Mouse (Mus musculus) stomach, embryonic 16.5 days (tissue): ENCODE measurements around the gene Tgfbi. TPM values are rescaled to one million over a fixed set of nuclear protein-coding genes. Genes with fewer than 3 reads are reported as not detected.

Source experiments
- ATAC-seq: fragments of 200-750 bp; cut with Nextera tagmentation; 2 replicates; pipeline ENCODE4 v1.8.0; 2017; ENCODE audit warnings: moderate number of reproducible peaks, moderate TSS enrichment; ENCODE audit not compliant: insufficient read depth, low FRiP score
- H3K27ac ChIP-seq: fragments of 300-500 bp; sonication (generic); 2 replicates; pipeline ENCODE4 v1.5.1; 2014; ENCODE audit warnings: low read length
- H3K27me3 ChIP-seq: fragments of 300-500 bp; sonication (generic); 2 replicates; pipeline ENCODE4 v1.6.1; 2014; ENCODE audit warnings: low read length, control low read depth, mixed read lengths; ENCODE audit not compliant: control insufficient read depth, insufficient read depth
- H3K36me3 ChIP-seq: fragments of 300-500 bp; sonication (generic); 2 replicates; pipeline ENCODE4 v1.6.1; 2014; ENCODE audit warnings: low read length; ENCODE audit not compliant: control insufficient read depth, insufficient read depth
- H3K4me1 ChIP-seq: fragments of 300-500 bp; sonication (generic); 2 replicates; pipeline ENCODE4 v1.6.1; 2014; ENCODE audit warnings: low read length, control low read depth, mixed read lengths; ENCODE audit not compliant: control insufficient read depth, insufficient read depth
- H3K4me2 ChIP-seq: fragments of 300-500 bp; sonication (generic); 2 replicates; pipeline ENCODE4 v1.6.1; 2014; ENCODE audit warnings: low read depth, low read length, mixed read lengths
- H3K4me3 ChIP-seq: fragments of 300-500 bp; sonication (generic); replicated peaks from 2 replicates; pipeline ENCODE4 v1.5.1; 2014; ENCODE audit warnings: mild to moderate bottlenecking, low read length
- H3K9ac ChIP-seq: fragments of 300-500 bp; sonication (generic); 2 replicates; pipeline ENCODE4 v1.6.1; 2014; ENCODE audit warnings: low read length
- H3K9me3 ChIP-seq: fragments of 300-500 bp; sonication (generic); replicated peaks from 2 replicates; pipeline ENCODE4 v1.6.1; 2016; ENCODE audit warnings: low read length, control low read depth; ENCODE audit not compliant: control insufficient read depth
- WGBS: fragments of 180-500 bp; shearing (Covaris S2); extraction: QIAGEN DNeasy Blood & Tissue Kit; methylation state at CpG from one replicate; pipeline ENCODE4 v1.1.7; 2014; 5-methylcytosine and 5-hydroxymethylcytosine counted together
- polyA plus RNA-seq: library from polyadenylated mRNA; unstranded; fragments of >200 nt; fragmentation: Nextera tagmentation; extraction: Ambion mirVana; gene quantifications from 2 replicates; pipeline ENCODE4 v1.2.1, GENCODE M21; 2015

Gene Tgfbi
- polyA plus RNA-seq, 1 experiment from 2014 or later: 180 TPM

- no peak overlapping the region for H3K4me3 ChIP-seq
- H3K4me1 ChIP-seq: peaks cover 41% of the 10 kb centered on the region
- 0 out of 2 replicates have a peak overlapping the region, but pooled peaks have one; percentile 7 for H3K9ac ChIP-seq
These were observed 25.6 kb downstream of the Tgfbi start for GRCm38 (mm10) chr13:56634920-56635319.

GRCm38 (mm10) chr13:56637027-56637426, 27.7 kb downstream of the Tgfbi start:
- H3K36me3 ChIP-seq: no peaks in the 10 kb centered on the region
- H3K4me1 ChIP-seq: peaks cover 30% of the 10 kb centered on the region

More at GRCm38 (mm10) chr13:56634920-56635319, 25.6 kb downstream of the Tgfbi start:
- peak; percentile 85 for ATAC-seq
- Histone ChIP-seq H3K36me3 (no peaks in the 10 kb centered on the region), H3K27me3 (no peaks in the 10 kb centered on the region), H3K27ac (peak overlapping the region; percentile 92), H3K9me3 (no peaks in the 10 kb centered on the region), H3K4me2 (peak overlapping the region; percentile 3; the same call in 1 of the 2 replicates)
- 8% methylated on average over 7 of the region's 7 CpGs for WGBS

DNA sequence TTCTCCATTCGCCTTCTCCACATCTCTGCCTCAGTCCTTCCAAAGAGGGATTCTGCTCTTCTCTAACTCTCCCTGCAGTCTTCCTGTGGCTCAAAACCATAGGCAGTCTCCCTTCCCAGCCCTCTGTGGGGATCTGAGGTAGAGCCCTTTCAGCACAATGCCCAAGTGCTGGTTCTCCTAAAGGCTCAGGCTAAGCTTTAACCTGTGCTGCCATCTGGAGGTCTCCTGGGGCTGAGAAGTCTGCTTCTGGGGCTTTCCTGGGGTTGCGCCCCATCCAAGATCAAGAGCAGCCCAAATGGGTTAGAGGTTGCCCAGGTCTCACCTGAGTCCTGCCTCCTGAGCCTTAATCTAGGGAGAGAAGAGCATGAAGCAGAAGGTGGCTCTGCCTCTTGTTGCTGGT, 32.4 kb downstream of the Tgfbi start:
- Histone ChIP-seq H3K4me2 (no peak overlapping the region), H3K9me3 (no peaks in the 10 kb centered on the region), H3K4me1 (0 out of 2 replicates have a peak, but pooled peaks cover 5% of the 10 kb centered on the region), H3K27ac (no peak overlapping the region), H3K27me3 (no peaks in the 10 kb centered on the region), H3K9ac (no peak overlapping the region), H3K4me3 (no peak overlapping the region), H3K36me3 (no peaks in the 10 kb centered on the region)
- WGBS: 88% methylated on average over 2 of the region's 2 CpGs
- ATAC-seq: no peak

More at GRCm38 (mm10) chr13:56637027-56637426, 27.7 kb downstream of the Tgfbi start:
- no peak overlapping the region for H3K9ac ChIP-seq
- ATAC-seq: no peak
- no peaks in the 10 kb centered on the region for H3K27me3 ChIP-seq
- H3K4me3 ChIP-seq: no peak overlapping the region
- no peak overlapping the region for H3K27ac ChIP-seq
- no peaks in the 10 kb centered on the region for H3K9me3 ChIP-seq
- no peak overlapping the region for H3K4me2 ChIP-seq
- 90% methylated on average over 8 of the region's 8 CpGs for WGBS

DNA sequence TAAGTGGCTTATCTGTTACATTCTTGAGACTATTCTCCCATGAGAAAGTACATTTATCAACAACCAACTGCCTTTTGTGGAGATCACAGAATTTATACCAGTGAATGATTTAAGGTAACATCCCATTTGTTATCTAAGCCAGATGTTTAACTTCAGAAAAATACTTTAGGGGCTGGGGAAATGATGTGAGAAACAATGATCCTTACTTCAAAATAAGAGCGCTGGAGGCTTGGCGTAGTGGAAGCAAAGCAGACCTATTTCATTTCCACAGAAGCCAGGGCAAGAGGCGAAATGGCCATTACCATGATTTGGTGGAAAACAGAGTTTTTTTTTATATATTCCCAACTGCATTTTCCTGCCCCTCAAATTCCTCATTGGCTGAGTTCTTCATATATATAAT, 34.7 kb downstream of the Tgfbi start:
- WGBS: 49% methylated on average over 3 of the region's 3 CpGs
- no peak for ATAC-seq
- Histone ChIP-seq H3K4me3 (no peak overlapping the region), H3K4me2 (no peak overlapping the region), H3K27me3 (no peaks in the 10 kb centered on the region), H3K4me1 (peaks cover 17% of the 10 kb centered on the region), H3K9ac (no peak overlapping the region), H3K27ac (no peak overlapping the region), H3K36me3 (no peaks in the 10 kb centered on the region), H3K9me3 (no peaks in the 10 kb centered on the region)

DNA sequence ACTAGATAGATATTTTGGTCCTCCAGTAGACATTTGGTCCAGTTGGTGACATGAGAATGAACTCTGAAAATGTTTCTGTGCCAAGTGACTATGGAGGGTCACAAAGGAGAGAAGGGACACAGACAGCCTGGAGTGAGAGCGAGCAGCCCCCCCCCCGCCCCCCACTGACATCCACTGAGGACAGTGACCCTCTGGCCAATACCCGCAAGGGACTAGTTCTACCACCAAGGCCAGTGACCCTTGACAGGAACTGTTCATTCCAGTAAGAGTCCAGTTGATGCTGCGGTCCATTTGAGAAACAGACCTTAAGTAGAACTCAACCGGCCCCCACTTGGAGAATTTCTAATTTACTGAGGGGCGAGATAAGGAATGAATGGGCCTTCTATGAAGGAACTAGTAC, 36.4 kb downstream of the Tgfbi start:
- H3K9ac ChIP-seq: no peak overlapping the region
- no peak overlapping the region for H3K27ac ChIP-seq
- no peaks in the 10 kb centered on the region for H3K36me3 ChIP-seq
- WGBS: 77% methylated on average over 6 of the region's 6 CpGs
- no peaks in the 10 kb centered on the region for H3K27me3 ChIP-seq
- H3K4me3 ChIP-seq: no peak overlapping the region
- H3K4me1 ChIP-seq: peaks cover 17% of the 10 kb centered on the region
- H3K9me3 ChIP-seq: no peaks in the 10 kb centered on the region
- H3K4me2 ChIP-seq: no peak overlapping the region
- no peak for ATAC-seq

DNA sequence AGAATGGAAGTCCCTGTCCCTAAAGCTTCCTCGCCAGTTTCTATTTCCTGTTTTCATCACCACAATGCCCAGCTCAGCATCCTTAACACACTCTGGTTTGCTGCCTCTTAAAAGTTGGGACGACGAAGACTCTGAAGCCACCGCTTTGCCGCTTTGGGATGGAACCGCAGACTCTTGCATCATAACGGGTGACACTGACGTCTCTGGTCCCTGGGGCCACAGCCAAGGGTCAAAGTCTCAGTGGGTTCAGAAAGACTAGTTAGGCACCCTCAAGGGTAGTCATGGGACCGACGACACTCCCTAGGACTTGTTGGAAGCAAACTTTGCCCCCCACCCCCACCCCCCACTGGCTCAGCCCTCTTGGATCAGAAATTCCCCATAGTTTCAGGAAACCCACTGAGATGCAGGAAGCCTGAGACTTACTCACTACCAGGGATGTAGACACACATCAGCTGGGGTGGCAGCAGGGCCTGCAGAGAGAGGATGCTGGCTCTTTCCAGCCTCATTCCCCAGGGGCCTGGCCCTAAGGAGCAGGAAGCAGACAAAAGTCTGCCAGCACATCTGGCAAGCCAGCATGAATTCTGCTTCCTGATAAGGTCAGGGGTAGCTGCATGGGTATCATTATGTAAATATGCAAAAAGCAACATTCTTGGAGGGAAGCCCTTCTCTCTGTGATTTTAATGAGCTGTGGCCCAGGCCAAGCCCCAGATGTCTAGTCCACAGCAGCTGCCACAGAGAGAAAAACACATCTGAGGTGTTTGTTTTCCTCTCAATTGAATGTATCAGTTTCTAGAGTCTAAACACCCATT, 38.5 kb downstream of the Tgfbi start:
- H3K27ac ChIP-seq: peak overlapping the region; percentile 65
- no peak overlapping the region for H3K4me3 ChIP-seq
- H3K4me2 ChIP-seq: no peak overlapping the region
- no peaks in the 10 kb centered on the region for H3K9me3 ChIP-seq
- H3K27me3 ChIP-seq: no peaks in the 10 kb centered on the region
- H3K36me3 ChIP-seq: no peaks in the 10 kb centered on the region
- no peak overlapping the region for H3K9ac ChIP-seq
- 69% methylated on average over 10 of the region's 10 CpGs for WGBS
- peak; percentile 31; the same call in 1 of the 2 replicates for ATAC-seq
- H3K4me1 ChIP-seq: peaks cover 24% of the 10 kb centered on the region

DNA sequence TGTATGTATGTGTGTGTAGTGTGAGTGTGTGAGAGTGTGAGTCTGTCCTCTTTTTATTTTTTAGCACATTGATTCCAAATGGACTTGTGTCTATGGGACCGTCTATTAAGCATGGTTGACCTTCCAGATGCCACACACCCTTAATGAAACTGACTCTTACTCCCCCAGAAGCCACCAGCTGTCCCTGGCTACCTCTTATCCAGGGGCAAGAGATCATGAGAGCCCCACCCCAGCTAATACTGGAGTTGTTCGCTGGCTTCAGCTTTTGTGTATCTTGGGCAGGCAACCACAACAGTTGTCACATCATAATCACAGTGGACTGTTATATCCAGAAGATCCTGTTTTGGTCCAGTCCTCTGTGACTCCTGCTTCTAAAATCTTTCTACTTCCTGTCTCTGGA, 40.7 kb downstream of the Tgfbi start:
- 81% methylated on average over 2 of the region's 2 CpGs for WGBS
- H3K36me3 ChIP-seq: no peaks in the 10 kb centered on the region
- H3K27ac ChIP-seq: no peak overlapping the region
- H3K4me3 ChIP-seq: no peak overlapping the region
- no peak for ATAC-seq
- peaks cover 26% of the 10 kb centered on the region for H3K4me1 ChIP-seq
- no peak overlapping the region for H3K4me2 ChIP-seq
- H3K9me3 ChIP-seq: no peaks in the 10 kb centered on the region
- no peaks in the 10 kb centered on the region for H3K27me3 ChIP-seq
- no peak overlapping the region for H3K9ac ChIP-seq

- Histone ChIP-seq H3K9ac (peak overlapping the region; percentile 21; the same call in 1 of the 2 replicates), H3K9me3 (no peaks in the 10 kb centered on the region), H3K27me3 (no peaks in the 10 kb centered on the region), H3K27ac (peak overlapping the region; percentile 55; the same call in 1 of the 2 replicates), H3K36me3 (no peaks in the 10 kb centered on the region), H3K4me3 (no peak overlapping the region), H3K4me1 (peaks cover 26% of the 10 kb centered on the region), H3K4me2 (no peak overlapping the region)
- no peak for ATAC-seq
- 31% methylated on average over 8 of the region's 8 CpGs for WGBS
These were observed 43.1 kb downstream of the Tgfbi start for GRCm38 (mm10) chr13:56652381-56652780.

GRCm38 (mm10) chr13:56654176-56654575, 44.9 kb downstream of the Tgfbi start:
- H3K9me3 ChIP-seq: no peaks in the 10 kb centered on the region
- no peak overlapping the region for H3K27ac ChIP-seq
- no peak for ATAC-seq
- WGBS: 80% methylated on average over 5 of the region's 5 CpGs
- no peaks in the 10 kb centered on the region for H3K36me3 ChIP-seq
- no peaks in the 10 kb centered on the region for H3K27me3 ChIP-seq
- no peak overlapping the region for H3K4me3 ChIP-seq
- H3K9ac ChIP-seq: no peak overlapping the region
- H3K4me2 ChIP-seq: no peak overlapping the region
- H3K4me1 ChIP-seq: peaks cover 25% of the 10 kb centered on the region
